Mouse (Mus musculus) MEL (cell line): Measurements from ENCODE around the gene Actr2.

Experiments used
- MXI1 ChIP-seq: IDR thresholded peaks from 2 replicates; pipeline ENCODE4 v1.6.1; 2011; ENCODE audit warnings: mild to moderate bottlenecking, low read depth, low read length, improper control_type of control experiment
- POLR2AphosphoS5 ChIP-seq: IDR thresholded peaks from 2 replicates; pipeline ENCODE4 v1.6.1; 2012; ENCODE audit warnings: low read depth, borderline replicate concordance, mild to moderate bottlenecking, inconsistent platforms, low read length, moderate library complexity, mixed read lengths
- RAD21 ChIP-seq: IDR thresholded peaks from 2 replicates; pipeline ENCODE4 v1.6.1; 2011; ENCODE audit warnings: mild to moderate bottlenecking, low read depth, low read length, improper control_type of control experiment
- ZC3H11A ChIP-seq: IDR thresholded peaks from 2 replicates; pipeline ENCODE4 v1.6.1; 2012; ENCODE audit warnings: low read depth, mild to moderate bottlenecking, inconsistent platforms, low read length, improper control_type of control experiment

DNA sequence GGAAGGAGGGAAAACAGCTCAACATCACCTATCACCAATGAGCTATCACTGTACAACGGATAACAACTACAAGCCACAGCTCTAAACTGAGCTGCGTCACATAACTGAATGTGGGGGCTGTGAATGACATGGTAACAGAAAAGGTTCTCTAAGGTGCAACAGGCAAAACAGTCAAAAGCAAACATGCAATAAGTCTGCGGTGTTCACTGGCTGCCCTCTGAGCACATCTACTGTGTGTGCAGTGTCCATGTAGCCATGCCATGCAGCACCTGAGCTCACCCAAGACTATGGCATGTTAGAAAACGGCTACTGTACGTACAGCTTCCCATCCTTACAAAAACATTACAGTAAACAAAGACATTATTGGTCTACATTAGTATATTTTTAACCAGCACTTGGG, 39.9 kb downstream of the Actr2 start:
- TF ChIP-seq MXI1 (no peak), POLR2AphosphoS5 (no peak), ZC3H11A (no peak), RAD21 (no peak)
